Mouse (Mus musculus) stomach, embryonic 15.5 days (tissue): ENCODE measurements at regions not wholly inside any gene's neighbourhood (a gene's known extent, or its start where the extent isn't known, plus 50 kb on each side); places are given as distances from the start of the nearest gene placed in this dataset.

Source experiments
- ATAC-seq: fragments of 200-750 bp; cut with Nextera tagmentation; 2 replicates; pipeline ENCODE4 v1.8.0; 2017; ENCODE audit warnings: low read depth, moderate number of reproducible peaks, moderate TSS enrichment; ENCODE audit not compliant: insufficient read depth, low FRiP score
- H3K27ac ChIP-seq: fragments of 300-500 bp; sonication (generic); 2 replicates; pipeline ENCODE4 v1.5.1; 2015; ENCODE audit warnings: mild to moderate bottlenecking, inconsistent platforms
- H3K27me3 ChIP-seq: fragments of 300-500 bp; sonication (generic); replicated peaks from 2 replicates; pipeline ENCODE4 v1.6.1; 2015; ENCODE audit warnings: inconsistent platforms
- H3K36me3 ChIP-seq: fragments of 300-500 bp; sonication (generic); 2 replicates; pipeline ENCODE4 v1.6.1; 2015; ENCODE audit warnings: inconsistent platforms
- H3K4me1 ChIP-seq: fragments of 300-500 bp; sonication (generic); 2 replicates; pipeline ENCODE4 v1.6.1; 2015; ENCODE audit warnings: inconsistent platforms
- H3K4me2 ChIP-seq: fragments of 300-500 bp; sonication (generic); 2 replicates; pipeline ENCODE4 v1.6.1; 2015; ENCODE audit warnings: mild to moderate bottlenecking, inconsistent platforms
- H3K4me3 ChIP-seq: fragments of 300-500 bp; sonication (generic); replicated peaks from 2 replicates; pipeline ENCODE4 v1.5.1; 2015; ENCODE audit warnings: inconsistent platforms
- H3K9ac ChIP-seq: fragments of 300-500 bp; sonication (generic); 2 replicates; pipeline ENCODE4 v1.6.1; 2015; ENCODE audit warnings: inconsistent platforms
- H3K9me3 ChIP-seq: fragments of 300-500 bp; sonication (generic); 2 replicates; pipeline ENCODE4 v1.6.1; 2016; ENCODE audit warnings: inconsistent platforms
- WGBS: fragments of 180-500 bp; shearing (Covaris S2); methylation state at CpG from one replicate; pipeline ENCODE4 v1.1.7; 2015; 5-methylcytosine and 5-hydroxymethylcytosine counted together

DNA sequence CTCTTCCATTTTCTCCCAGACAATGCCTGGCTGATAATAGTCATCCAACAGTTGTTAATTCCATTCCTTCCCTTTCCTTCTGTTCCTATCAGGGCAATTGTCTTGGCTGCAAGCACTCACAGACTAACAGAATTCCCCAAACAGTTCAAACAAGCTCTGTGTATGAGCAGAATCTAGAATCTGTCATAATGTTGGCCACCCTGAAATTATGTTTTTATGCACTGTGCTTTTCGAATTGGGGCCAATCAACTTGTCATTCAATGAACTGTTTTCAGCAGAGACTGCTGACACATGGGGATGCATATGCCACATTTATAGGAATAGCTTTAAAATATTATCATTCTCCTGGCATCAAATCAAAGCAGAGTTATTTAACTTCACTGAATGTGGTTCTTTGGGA, 235.8 kb upstream of the Tmtc4 start:
- Histone ChIP-seq H3K4me1 (no peaks in the 10 kb centered on the region), H3K27me3 (no peaks in the 10 kb centered on the region), H3K4me2 (no peak overlapping the region), H3K36me3 (no peaks in the 10 kb centered on the region), H3K9me3 (no peaks in the 10 kb centered on the region), H3K27ac (no peak overlapping the region), H3K4me3 (no peak overlapping the region), H3K9ac (no peak overlapping the region)
- 69% methylated on average over 1 of the region's 1 CpGs for WGBS
- ATAC-seq: no peak

DNA sequence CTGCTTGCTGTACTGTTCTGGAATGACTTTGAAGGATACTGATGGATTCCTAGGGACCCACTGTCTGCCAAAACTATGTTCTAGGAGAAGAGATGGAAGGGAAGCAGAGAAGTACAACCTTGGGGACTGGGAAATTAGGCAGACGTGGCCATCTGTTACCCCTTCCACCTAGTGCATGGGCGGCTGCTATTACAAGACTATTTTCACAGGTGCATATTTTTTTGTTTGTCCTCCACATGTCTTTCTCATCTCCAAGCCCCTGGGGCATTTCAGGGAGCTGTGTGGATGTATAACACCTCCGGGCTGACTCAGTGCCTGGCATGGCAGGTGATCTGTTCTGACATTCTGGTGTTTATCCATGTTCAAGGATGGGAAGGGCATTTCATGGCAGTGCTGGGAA, 226.4 kb upstream of the Tmtc4 start:
- Histone ChIP-seq H3K27ac (no peak overlapping the region), H3K4me3 (no peak overlapping the region), H3K9me3 (no peaks in the 10 kb centered on the region), H3K36me3 (no peaks in the 10 kb centered on the region), H3K4me1 (no peaks in the 10 kb centered on the region), H3K9ac (no peak overlapping the region), H3K27me3 (no peaks in the 10 kb centered on the region), H3K4me2 (no peak overlapping the region)
- 79% methylated on average over 3 of the region's 3 CpGs for WGBS
- ATAC-seq: no peak

DNA sequence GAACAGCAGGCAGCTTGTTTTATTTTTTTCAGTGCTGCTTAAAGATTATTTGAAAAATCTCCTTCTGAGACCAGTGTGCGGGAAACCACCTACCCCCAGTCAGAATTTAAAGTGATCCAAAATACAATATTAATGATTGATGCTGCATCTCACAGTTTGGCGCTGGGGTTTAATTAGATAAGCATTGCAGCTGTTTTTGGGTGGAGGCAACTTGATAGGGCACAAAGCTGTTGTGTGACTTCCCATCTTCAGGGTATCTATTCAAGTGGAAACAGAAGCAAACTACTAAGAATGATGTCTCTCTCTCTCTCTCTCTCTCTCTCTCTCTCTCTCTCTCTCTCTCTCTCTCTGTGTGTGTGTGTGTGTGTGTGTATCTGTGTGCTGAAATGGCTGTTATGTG, 219.0 kb upstream of the Tmtc4 start:
- WGBS: 66% methylated on average over 2 of the region's 2 CpGs
- H3K27ac ChIP-seq: no peak overlapping the region
- no peaks in the 10 kb centered on the region for H3K27me3 ChIP-seq
- H3K4me2 ChIP-seq: no peak overlapping the region
- no peak overlapping the region for H3K4me3 ChIP-seq
- H3K9me3 ChIP-seq: no peaks in the 10 kb centered on the region
- no peak for ATAC-seq
- H3K4me1 ChIP-seq: no peaks in the 10 kb centered on the region
- H3K9ac ChIP-seq: no peak overlapping the region
- H3K36me3 ChIP-seq: no peaks in the 10 kb centered on the region

DNA sequence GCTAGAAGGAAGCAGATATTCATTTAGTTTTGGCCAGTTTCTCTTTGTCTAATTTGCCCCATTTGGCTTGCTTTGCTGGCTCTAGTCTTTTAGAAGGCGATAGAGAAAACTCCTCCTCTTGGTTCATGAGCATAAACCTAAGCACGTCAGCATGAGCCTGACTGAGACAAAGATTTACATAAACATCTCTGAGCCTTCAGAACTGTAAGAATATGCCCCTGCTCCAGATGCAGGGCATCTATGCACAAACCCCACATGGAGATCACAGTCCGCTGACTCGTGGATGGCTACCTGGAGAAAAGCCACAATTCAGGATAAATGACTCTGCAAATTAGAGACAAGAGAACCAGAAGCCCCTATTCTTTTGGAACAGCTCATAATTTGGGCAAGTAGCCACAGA, 218.5 kb upstream of the Tmtc4 start:
- Histone ChIP-seq H3K9ac (no peak overlapping the region), H3K4me2 (peak overlapping the region; percentile 32), H3K27me3 (no peaks in the 10 kb centered on the region), H3K4me3 (no peak overlapping the region), H3K4me1 (no peaks in the 10 kb centered on the region), H3K36me3 (no peaks in the 10 kb centered on the region), H3K27ac (no peak overlapping the region), H3K9me3 (no peaks in the 10 kb centered on the region)
- no peak for ATAC-seq
- 40% methylated on average over 4 of the region's 4 CpGs for WGBS

DNA sequence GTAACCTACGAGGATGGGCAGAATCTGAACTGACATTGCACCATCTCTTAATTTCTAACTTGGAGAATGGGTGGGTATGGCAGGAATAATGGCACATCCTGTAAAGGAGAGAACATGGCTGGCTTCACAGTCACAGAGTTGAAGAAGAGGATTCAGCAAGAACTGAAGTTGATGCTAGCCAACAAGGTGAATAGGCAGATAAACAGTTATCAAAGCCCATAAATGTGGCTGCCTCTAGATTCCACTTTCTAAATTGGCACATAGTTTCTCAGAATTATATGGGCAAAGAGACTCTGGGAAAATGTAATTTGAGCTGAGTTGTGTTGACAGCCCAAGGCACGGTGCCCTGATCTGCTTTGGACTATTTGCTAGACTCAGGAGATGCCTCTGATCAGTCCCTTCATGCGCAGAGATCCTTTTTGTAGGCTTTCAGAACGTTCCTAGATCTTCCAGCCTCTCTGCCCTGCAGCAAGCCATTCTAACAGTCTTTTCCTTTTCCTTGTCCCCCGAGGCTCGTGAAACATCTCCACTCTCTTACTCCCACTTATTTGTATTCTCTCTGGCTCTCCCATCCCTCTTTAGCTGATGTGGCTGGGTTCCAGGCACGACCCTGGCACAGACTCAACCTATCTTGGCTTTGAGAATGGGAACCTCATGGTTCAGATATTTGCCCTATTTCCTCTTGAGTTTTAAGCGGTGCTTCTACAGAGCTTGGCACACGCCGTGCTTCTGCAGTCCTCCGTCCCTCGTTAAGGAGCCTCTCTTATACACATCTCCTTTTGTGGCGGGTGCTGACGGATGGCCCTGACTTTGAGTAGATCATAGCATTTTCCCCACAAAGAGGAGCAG, 217.8 kb upstream of the Tmtc4 start:
- no peaks in the 10 kb centered on the region for H3K4me1 ChIP-seq
- no peaks in the 10 kb centered on the region for H3K9me3 ChIP-seq
- H3K27ac ChIP-seq: no peak overlapping the region
- H3K36me3 ChIP-seq: no peaks in the 10 kb centered on the region
- no peak overlapping the region for H3K9ac ChIP-seq
- 49% methylated on average over 14 of the region's 14 CpGs for WGBS
- H3K27me3 ChIP-seq: no peaks in the 10 kb centered on the region
- no peak; the same call in 1 of the 2 replicates for ATAC-seq
- no peak overlapping the region for H3K4me3 ChIP-seq
- H3K4me2 ChIP-seq: peak overlapping the region; percentile 32

DNA sequence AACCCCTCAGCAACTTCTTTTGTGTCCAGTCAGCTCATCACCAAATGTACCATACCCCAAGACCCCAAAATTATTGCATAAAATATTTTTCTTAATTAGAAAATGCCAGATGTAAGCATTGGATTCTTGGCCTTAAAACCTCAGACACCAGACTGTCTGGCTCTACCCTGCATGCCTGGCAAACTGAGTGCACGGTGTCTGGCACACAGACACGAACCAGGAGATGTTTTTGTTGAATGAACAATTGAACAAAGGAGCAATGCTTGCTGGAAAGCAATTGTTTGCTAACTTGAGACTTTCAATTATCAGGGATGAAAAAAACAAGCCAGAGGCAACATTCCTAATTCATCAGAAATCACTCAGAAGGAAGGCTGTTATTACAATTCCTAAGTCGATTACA, 215.3 kb upstream of the Tmtc4 start:
- Histone ChIP-seq H3K27me3 (no peaks in the 10 kb centered on the region), H3K4me2 (no peak overlapping the region), H3K9ac (no peak overlapping the region), H3K9me3 (no peaks in the 10 kb centered on the region), H3K4me3 (no peak overlapping the region), H3K4me1 (no peaks in the 10 kb centered on the region), H3K27ac (no peak overlapping the region), H3K36me3 (no peaks in the 10 kb centered on the region)
- no peak for ATAC-seq
- WGBS: 73% methylated on average over 3 of the region's 3 CpGs

DNA sequence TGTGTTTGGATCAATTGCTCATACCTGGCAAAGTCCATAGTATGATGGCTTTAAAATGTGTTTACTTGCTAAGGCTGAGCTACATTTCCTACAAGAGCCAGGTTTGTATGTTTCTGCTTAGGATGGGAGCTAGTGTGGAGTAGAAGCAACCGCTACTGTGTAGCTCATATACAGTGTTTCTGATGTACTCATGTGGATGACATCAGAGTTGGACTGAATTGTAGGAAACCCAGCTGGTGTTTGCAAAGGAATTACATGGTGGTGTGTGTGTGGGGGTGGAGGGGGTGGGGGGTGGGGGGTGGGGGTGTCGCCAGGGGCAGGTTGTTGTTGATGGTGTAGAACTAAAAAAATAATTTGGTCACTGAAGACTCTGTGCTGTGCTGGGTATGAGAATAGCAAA, 208.7 kb upstream of the Tmtc4 start:
- H3K9ac ChIP-seq: no peak overlapping the region
- no peak overlapping the region for H3K4me3 ChIP-seq
- no peak overlapping the region for H3K27ac ChIP-seq
- H3K4me1 ChIP-seq: no peaks in the 10 kb centered on the region
- H3K27me3 ChIP-seq: no peaks in the 10 kb centered on the region
- 58% methylated on average over 2 of the region's 2 CpGs for WGBS
- H3K36me3 ChIP-seq: no peaks in the 10 kb centered on the region
- no peak overlapping the region for H3K4me2 ChIP-seq
- no peak for ATAC-seq
- no peaks in the 10 kb centered on the region for H3K9me3 ChIP-seq

DNA sequence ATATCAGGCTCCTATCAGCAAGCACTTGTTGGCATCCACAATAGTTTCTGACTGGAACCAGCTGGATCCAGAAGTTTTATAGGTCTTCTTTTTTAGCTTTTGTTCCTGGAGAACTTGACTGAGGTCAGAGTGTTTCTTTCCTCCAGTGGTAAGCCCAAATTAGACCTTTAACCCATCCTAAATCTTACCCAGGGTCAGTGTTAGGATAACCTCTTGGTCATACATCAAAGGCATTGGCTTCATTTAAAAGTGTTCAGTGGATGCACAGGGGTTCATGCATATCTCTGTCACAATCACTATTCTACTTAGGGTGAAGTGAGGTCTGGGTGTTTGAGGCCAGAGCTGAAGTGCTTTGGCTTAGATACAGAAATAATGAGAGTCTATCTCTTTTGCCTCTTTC, 206.9 kb upstream of the Tmtc4 start:
- Histone ChIP-seq H3K36me3 (no peaks in the 10 kb centered on the region), H3K27ac (no peak overlapping the region), H3K4me1 (no peaks in the 10 kb centered on the region), H3K4me2 (no peak overlapping the region), H3K4me3 (no peak overlapping the region), H3K9ac (no peak overlapping the region), H3K9me3 (no peaks in the 10 kb centered on the region), H3K27me3 (no peaks in the 10 kb centered on the region)
- no peak for ATAC-seq

DNA sequence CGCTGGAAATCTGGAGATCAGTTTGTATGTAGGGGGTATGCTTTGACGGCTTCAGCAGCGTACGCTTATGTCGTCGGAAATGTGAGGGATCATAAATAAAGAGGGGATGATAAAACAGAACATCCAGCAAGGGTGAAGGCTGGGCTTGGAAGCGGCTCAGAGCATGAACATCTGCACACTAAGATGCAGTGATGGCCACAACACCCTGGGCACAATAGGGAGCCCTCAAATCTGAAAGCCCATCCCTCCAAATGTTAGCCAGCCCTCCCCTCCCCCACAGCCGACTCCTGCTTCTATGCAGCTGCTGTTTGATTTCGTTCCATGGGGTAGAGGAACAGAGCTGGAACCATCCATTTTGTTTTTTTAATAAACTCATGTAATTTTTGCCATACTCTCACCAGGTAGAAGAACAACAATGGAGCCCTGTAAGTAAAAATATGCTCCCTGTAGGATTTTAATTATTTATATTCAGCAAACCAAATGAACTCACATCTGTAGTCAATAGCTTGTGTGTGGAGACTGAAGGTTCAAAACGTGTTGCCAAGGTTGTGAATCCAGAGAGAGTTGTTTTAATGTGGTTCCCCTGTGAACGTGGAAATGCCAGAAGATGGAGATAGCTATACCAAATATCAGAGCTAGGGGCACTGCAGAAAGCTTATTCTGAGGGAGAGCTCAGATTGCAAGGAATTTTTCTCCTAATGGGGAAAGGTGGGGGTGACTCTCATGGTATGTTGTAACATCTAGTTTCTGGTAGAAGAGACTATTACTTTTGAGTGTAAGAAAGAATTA, 203.6 kb upstream of the Tmtc4 start:
- ATAC-seq: no peak; the same call in 1 of the 2 replicates
- Histone ChIP-seq H3K27me3 (no peaks in the 10 kb centered on the region), H3K9me3 (no peaks in the 10 kb centered on the region), H3K4me1 (no peaks in the 10 kb centered on the region), H3K27ac (no peak overlapping the region), H3K4me3 (no peak overlapping the region), H3K9ac (no peak overlapping the region), H3K4me2 (no peak overlapping the region), H3K36me3 (no peaks in the 10 kb centered on the region)
- WGBS: 52% methylated on average over 11 of the region's 11 CpGs

DNA sequence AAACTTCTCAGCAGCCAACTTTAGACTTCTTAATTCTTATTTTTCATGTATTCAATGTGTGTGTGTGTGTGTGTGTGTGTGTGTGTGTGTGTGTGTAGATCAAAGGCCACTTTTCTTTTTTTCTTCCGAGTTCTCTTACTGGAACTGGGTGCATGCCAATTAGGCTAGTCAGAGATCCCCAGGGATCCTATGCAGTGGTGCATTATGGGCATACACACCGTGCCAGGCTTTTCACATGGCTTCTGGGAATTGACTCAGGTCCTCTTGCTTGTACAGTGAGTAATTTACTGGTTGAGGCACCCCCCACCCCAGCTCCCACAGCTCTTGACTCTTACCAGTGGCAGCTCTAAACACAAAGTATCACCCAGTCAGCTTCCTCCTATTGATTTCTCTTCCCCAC, 189.3 kb upstream of the Tmtc4 start:
- ATAC-seq: no peak
- no peak overlapping the region for H3K4me3 ChIP-seq
- H3K27ac ChIP-seq: no peak overlapping the region
- 64% methylated on average over 2 of the region's 2 CpGs for WGBS
- H3K27me3 ChIP-seq: no peaks in the 10 kb centered on the region
- no peak overlapping the region for H3K4me2 ChIP-seq
- H3K9ac ChIP-seq: no peak overlapping the region
- H3K36me3 ChIP-seq: no peaks in the 10 kb centered on the region
- H3K9me3 ChIP-seq: no peaks in the 10 kb centered on the region
- no peaks in the 10 kb centered on the region for H3K4me1 ChIP-seq

DNA sequence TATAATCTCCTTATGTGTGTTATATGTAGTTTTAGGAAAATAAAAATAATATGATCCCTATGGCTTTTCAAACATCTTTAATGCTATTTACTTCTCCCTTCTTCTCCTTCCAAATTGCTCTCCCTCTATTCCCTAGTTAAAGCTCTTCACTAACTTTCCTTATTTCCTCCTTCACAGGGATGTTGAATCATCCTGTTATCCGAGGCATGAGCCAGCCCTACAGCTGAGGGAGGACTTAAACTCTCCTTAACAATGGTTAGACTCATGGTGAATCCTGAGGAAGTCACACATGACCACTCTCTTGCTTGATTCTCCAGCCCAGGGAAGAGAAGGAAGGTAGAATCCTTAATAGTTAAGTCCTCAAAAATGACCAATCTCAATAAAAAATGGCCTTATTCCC, 188.0 kb upstream of the Tmtc4 start:
- H3K4me2 ChIP-seq: no peak overlapping the region
- no peak for ATAC-seq

DNA sequence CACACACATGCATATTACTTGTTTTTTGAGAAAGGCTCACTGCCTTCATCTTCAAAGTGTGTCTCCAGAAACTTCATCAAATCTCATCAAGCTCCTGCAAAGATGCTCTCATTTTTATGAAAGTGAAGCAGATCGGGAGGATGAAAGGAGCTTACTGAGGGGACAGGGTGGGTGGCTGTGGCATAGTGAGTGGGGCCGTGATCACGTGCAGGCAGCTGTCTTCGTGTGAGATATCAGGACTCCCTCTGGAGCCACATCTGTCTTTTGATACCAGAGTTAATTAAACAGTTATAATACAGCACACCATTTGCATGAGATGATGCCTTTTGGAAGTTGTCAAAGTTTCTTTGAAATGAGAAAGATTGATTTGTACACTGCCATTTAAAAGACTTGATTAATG, 180.0 kb upstream of the Tmtc4 start:
- no peak for ATAC-seq
- Histone ChIP-seq H3K4me2 (no peak overlapping the region), H3K9me3 (no peaks in the 10 kb centered on the region), H3K27me3 (no peaks in the 10 kb centered on the region), H3K9ac (no peak overlapping the region), H3K4me3 (no peak overlapping the region), H3K36me3 (no peaks in the 10 kb centered on the region), H3K27ac (no peak overlapping the region), H3K4me1 (no peaks in the 10 kb centered on the region)
- WGBS: 59% methylated on average over 4 of the region's 4 CpGs

More for the DNA sequence above, 188.0 kb upstream of the Tmtc4 start:
- Histone ChIP-seq H3K4me3 (no peak overlapping the region), H3K9ac (no peak overlapping the region), H3K27ac (no peak overlapping the region), H3K27me3 (no peaks in the 10 kb centered on the region), H3K4me1 (no peaks in the 10 kb centered on the region), H3K36me3 (no peaks in the 10 kb centered on the region), H3K9me3 (no peaks in the 10 kb centered on the region)
- WGBS: 38% methylated on average over 1 of the region's 1 CpGs
